Mouse (Mus musculus) forebrain, embryonic 14.5 days (tissue): ENCODE results near the gene Lca5. TPM values are rescaled to one million over a fixed set of nuclear protein-coding genes. Genes with fewer than 3 reads are reported as not detected.
A peak's percentile ranks its signal among the peaks of the same experiment; 100 is the strongest.

Source experiments
- ATAC-seq: fragments of 200-750 bp; cut with Nextera tagmentation; 2 replicates; pipeline ENCODE4 v1.8.0; 2017; ENCODE audit warnings: mild to moderate bottlenecking, moderate library complexity
- DNase-seq: peaks from one replicate; pipeline ENCODE4 v3.0.0-alpha.2; 2015; ENCODE audit warnings: low spot score
- H3K27ac ChIP-seq: fragments of 300-500 bp; sonication (generic); 2 replicates; pipeline ENCODE4 v1.5.1; 2014; ENCODE audit warnings: low read depth, mild to moderate bottlenecking, control low read depth, low read length, moderate library complexity
- H3K27me3 ChIP-seq: fragments of 300-500 bp; sonication (generic); replicated peaks from 2 replicates; pipeline ENCODE4 v1.6.1; 2014; ENCODE audit warnings: low read length, control low read depth, mixed read lengths; ENCODE audit not compliant: control insufficient read depth, insufficient read depth
- H3K36me3 ChIP-seq: fragments of 300-500 bp; sonication (generic); 2 replicates; pipeline ENCODE4 v1.6.1; 2014; ENCODE audit warnings: low read length, control low read depth; ENCODE audit not compliant: control insufficient read depth, insufficient read depth
- H3K4me1 ChIP-seq: fragments of 300-500 bp; sonication (generic); 2 replicates; pipeline ENCODE4 v1.6.1; 2014; ENCODE audit warnings: antibody characterized with exemption, low read length, control low read depth; ENCODE audit not compliant: control insufficient read depth, insufficient read depth
- H3K4me2 ChIP-seq: fragments of 300-500 bp; sonication (generic); 2 replicates; pipeline ENCODE4 v1.6.1; 2014; ENCODE audit warnings: mild to moderate bottlenecking, control low read depth, low read length
- H3K4me3 ChIP-seq: fragments of 300-500 bp; sonication (generic); 2 replicates; pipeline ENCODE4 v1.5.1; 2014; ENCODE audit warnings: low read depth, low read length, control low read depth
- H3K9ac ChIP-seq: fragments of 300-500 bp; sonication (generic); 2 replicates; pipeline ENCODE4 v1.6.1; 2014; ENCODE audit warnings: mild to moderate bottlenecking, low read length, control low read depth, moderate library complexity
- H3K9me3 ChIP-seq: fragments of 300-500 bp; sonication (generic); replicated peaks from 2 replicates; pipeline ENCODE4 v1.6.1; 2016; ENCODE audit warnings: low read length, control low read depth, mixed read lengths; ENCODE audit not compliant: control insufficient read depth
- WGBS: fragments of 180-500 bp; shearing (Covaris S2); extraction: QIAGEN DNeasy Blood & Tissue Kit; methylation state at CpG from one replicate; pipeline ENCODE4 v1.1.7; 2014; 5-methylcytosine and 5-hydroxymethylcytosine counted together
- polyA plus RNA-seq: library from polyadenylated mRNA; unstranded; fragments of >200 nt; fragmentation: Nextera tagmentation; extraction: Ambion mirVana; gene quantifications from 2 replicates; pipeline ENCODE4 v1.2.1, GENCODE M21; 2014

Gene Lca5
- polyA plus RNA-seq, 1 experiment from 2014 or later: 23.8 TPM

GRCm38 (mm10) chr9:83351171-83351570, 89.8 kb downstream of the Lca5 start:
- H3K4me1 ChIP-seq: peaks cover 7% of the 10 kb centered on the region
- no peaks in the 10 kb centered on the region for H3K36me3 ChIP-seq
- no peak overlapping the region for H3K4me2 ChIP-seq
- ATAC-seq (peak; percentile 10; the same call in 1 of the 2 replicates), DNase-seq (peak; percentile 3)
- H3K27ac ChIP-seq: no peak overlapping the region
- no peak overlapping the region for H3K9ac ChIP-seq
- H3K9me3 ChIP-seq: no peaks in the 10 kb centered on the region
- H3K4me3 ChIP-seq: no peak overlapping the region
- WGBS: 68% methylated on average over 5 of the region's 5 CpGs
- no peaks in the 10 kb centered on the region for H3K27me3 ChIP-seq

GRCm38 (mm10) chr9:83350613-83351012, 90.3 kb downstream of the Lca5 start:
- no peaks in the 10 kb centered on the region for H3K27me3 ChIP-seq
- H3K36me3 ChIP-seq: no peaks in the 10 kb centered on the region
- H3K27ac ChIP-seq: no peak overlapping the region
- H3K9me3 ChIP-seq: no peaks in the 10 kb centered on the region
- DNase-seq (peak; percentile 39), ATAC-seq (no peak)
- 8% methylated on average over 5 of the region's 5 CpGs for WGBS
- H3K9ac ChIP-seq: no peak overlapping the region
- H3K4me3 ChIP-seq: no peak overlapping the region
- no peak overlapping the region for H3K4me2 ChIP-seq
- H3K4me1 ChIP-seq: peaks cover 7% of the 10 kb centered on the region

GRCm38 (mm10) chr9:83349905-83350304, 91.0 kb downstream of the Lca5 start:
- DNase-seq: peak; percentile 6

GRCm38 (mm10) chr9:83349504-83349903, 91.4 kb downstream of the Lca5 start:
- Histone ChIP-seq H3K36me3 (no peaks in the 10 kb centered on the region), H3K4me1 (peaks cover 7% of the 10 kb centered on the region), H3K4me3 (no peak overlapping the region), H3K4me2 (no peak overlapping the region), H3K9me3 (no peaks in the 10 kb centered on the region), H3K27ac (no peak overlapping the region), H3K27me3 (no peaks in the 10 kb centered on the region), H3K9ac (no peak overlapping the region)
- WGBS: 0% methylated on average over 3 of the region's 3 CpGs
- ATAC-seq (peak; percentile 75; the same call in 1 of the 2 replicates), DNase-seq (peak; percentile 45)

More at GRCm38 (mm10) chr9:83349905-83350304, 91.0 kb downstream of the Lca5 start:
- ATAC-seq: no peak
- no peak overlapping the region for H3K4me2 ChIP-seq
- no peaks in the 10 kb centered on the region for H3K36me3 ChIP-seq
- no peak overlapping the region for H3K27ac ChIP-seq
- H3K4me3 ChIP-seq: no peak overlapping the region
- H3K9me3 ChIP-seq: no peaks in the 10 kb centered on the region
- no peak overlapping the region for H3K9ac ChIP-seq
- peaks cover 7% of the 10 kb centered on the region for H3K4me1 ChIP-seq
- WGBS: 20% methylated on average over 1 of the region's 1 CpGs
- no peaks in the 10 kb centered on the region for H3K27me3 ChIP-seq

GRCm38 (mm10) chr9:83347521-83347920, 93.4 kb downstream of the Lca5 start:
- H3K9ac ChIP-seq: no peak overlapping the region
- no peaks in the 10 kb centered on the region for H3K36me3 ChIP-seq
- ATAC-seq (no peak), DNase-seq (no peak)
- no peaks in the 10 kb centered on the region for H3K9me3 ChIP-seq
- no peaks in the 10 kb centered on the region for H3K27me3 ChIP-seq
- 90% methylated on average over 5 of the region's 5 CpGs for WGBS
- no peak overlapping the region for H3K27ac ChIP-seq
- peaks cover 7% of the 10 kb centered on the region for H3K4me1 ChIP-seq
- no peak overlapping the region for H3K4me2 ChIP-seq
- H3K4me3 ChIP-seq: no peak overlapping the region

- Histone ChIP-seq H3K36me3 (no peaks in the 10 kb centered on the region), H3K4me1 (no peaks in the 10 kb centered on the region), H3K9ac (no peak overlapping the region), H3K27ac (no peak overlapping the region), H3K27me3 (no peaks in the 10 kb centered on the region), H3K4me3 (no peak overlapping the region), H3K9me3 (no peaks in the 10 kb centered on the region), H3K4me2 (no peak overlapping the region)
- DNase-seq (no peak), ATAC-seq (no peak)
- 90% methylated on average over 7 of the region's 7 CpGs for WGBS
Measured at GRCm38 (mm10) chr9:83342491-83343370, 98.2 kb downstream of the Lca5 start.

Other genes with a start within 250 kb of the Lca5 start
- gene Sh3bgrl2, start 107.2 kb upstream of the Lca5 start, polyA plus RNA-seq: 26.3 and 26.4 TPM in 2 replicates